Mouse (Mus musculus) kidney, adult 2 months (tissue): ENCODE measurements around the gene Kif21b.

Experiments
- CTCF ChIP-seq: fragments of 200-500 bp; conservative IDR thresholded peaks from 2 replicates; pipeline ENCODE4 v1.5.1; 2011; ENCODE audit warnings: low read depth, mild to moderate bottlenecking, control low read depth, low read length, moderate library complexity, mixed read lengths; ENCODE audit not compliant: insufficient read depth, insufficient read length
- POLR2A ChIP-seq: fragments of 200-500 bp; IDR thresholded peaks from one replicate; pipeline ENCODE4 v1.6.1; 2011; ENCODE audit warnings: low read depth, low read length, control low read depth

GRCm38 (mm10) chr1:136109464-136109863 lies 21.7 kb upstream of the Kif21b start:
- no peak for TF ChIP-seq CTCF
- no peak for TF ChIP-seq POLR2A
